Mouse (Mus musculus) T-helper 2 cell (primary cell): ENCODE data around the gene Cyp1a2.

Source experiments
- in situ Hi-C: fragments of 300-600 bp; cut with MboI, MseI; formaldehyde crosslinking; loops from one replicate; pipeline ENCODE4 v1.15.1; 2025; ENCODE audit warnings: high pct_unique_total_duplicates

Gene Cyp1a2

DNA sequence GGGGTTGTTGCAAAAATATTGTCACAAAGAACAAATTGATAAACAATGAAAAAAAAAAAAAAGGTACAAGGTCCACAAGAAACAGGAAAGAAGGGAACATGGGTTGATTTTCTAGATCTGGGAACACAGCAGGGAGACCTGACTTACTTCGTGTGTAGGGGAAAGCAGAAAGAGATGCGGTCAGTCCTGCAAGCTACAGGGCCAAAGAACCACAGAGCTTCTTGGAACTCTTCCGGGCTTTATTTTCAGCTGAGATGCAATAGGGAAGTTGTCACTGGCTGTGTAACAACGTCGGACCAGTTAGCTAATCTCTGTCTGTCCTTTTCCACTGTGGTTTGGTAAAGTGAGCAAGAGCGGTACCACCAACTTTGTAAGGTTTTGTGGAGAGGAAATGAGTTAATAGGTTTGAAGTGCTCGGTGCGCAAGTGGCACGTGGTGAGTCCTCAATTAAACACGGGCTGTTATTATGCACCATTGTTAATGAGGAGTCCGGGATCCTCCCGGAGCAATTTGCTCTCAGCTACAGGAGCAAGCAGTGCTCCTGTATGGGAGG, 36.9 kb downstream of the Cyp1a2 start:
- in situ Hi-C loops, result no loop called here

DNA sequence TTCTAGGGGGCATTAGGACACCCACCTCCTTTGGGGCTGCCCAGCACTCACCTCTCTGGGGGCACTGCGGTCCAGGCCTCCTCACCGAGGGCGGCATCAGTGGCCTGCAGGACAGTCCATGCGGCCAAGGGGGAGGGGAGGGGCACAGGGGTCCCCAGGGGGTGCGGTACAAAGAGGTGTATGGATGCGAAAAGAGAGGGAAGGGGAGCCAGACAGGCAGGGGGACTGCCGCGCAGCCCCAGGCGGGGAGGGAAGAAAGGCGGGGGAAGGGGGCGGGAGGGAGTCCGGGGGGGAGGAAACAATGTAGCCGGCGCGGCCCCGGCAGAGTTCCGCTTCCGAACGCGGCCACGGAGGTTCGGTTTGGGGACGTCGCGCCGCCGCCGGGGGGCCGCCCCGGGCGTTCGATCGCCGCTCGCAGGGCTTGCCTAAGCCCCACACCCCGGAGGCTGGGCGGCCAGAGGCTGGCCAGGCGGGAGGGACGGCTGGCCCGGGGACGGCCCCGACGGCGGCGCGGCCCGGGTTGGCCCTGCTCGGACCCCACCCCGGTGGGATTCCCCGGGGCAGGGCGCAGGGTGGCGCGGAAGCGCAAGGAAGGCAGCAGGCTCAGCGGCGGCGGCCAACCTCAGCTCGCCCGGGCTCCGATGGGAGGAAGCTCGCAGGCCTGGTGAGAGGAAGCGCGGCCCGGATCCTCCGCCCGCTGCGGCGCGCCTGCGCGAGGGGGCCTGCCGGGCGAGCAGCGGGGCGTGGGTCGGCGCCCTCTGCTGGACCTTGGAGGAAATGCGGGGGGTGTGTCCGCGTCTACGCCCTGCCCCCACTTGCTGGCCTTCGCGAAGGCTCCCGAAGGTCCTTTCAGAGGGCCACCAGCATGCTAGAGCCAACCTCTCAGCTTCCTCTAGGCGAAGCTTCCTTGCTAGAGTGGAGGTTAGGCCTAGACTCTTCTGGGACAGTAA, 38.3 kb downstream of the Cyp1a2 start:
- in situ Hi-C loops, result loop anchor here (5.0 kb wide), 1 partner anchor 103 kb away; no protein-coding TSS in a partner anchor

DNA sequence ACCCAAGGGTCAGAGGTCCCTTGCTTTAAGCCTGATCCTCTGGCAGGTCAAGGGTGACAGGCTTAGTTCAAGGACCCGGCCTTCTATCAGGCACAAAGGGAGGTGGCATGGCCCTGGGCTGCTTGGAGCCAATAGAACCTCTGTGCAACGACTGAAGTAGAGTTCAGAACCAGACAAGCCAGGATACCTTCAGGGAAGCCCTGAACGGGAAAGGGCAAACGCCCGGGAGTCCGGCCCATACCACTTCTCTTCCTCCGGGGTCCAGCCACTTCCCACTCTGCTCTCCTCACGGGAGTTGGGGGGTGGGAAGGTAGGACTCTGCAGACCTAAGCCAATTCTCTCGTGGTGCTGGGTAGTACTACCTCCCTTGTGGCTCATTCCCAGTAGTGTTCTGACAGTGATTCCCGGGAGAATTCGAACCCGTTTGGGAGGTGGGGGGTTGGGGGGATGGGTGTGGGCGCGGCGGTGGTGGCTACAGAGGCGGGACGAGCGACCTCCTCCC, 39.0 kb downstream of the Cyp1a2 start:
- in situ Hi-C loops, result loop anchor here (5.0 kb wide), 1 partner anchor 102 kb away; no protein-coding TSS in a partner anchor

DNA sequence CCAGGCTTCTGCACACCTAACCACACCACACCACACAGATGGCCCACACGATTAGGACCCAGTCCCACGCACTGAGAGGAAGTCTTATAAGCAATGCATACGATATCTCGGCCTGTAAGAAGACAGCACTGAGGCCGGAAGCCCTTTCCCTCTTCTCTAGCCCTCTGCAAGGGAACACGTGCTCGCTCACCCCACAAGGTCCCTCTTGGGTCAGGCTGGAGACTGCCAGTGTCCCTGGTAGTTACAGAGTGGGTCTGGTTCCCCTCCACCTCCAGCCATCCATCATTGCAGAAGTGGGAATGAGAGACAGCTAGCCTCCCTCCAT, 39.7 kb downstream of the Cyp1a2 start:
- in situ Hi-C loops, result loop anchor here (5.0 kb wide), 1 partner anchor 102 kb away; no protein-coding TSS in a partner anchor

DNA sequence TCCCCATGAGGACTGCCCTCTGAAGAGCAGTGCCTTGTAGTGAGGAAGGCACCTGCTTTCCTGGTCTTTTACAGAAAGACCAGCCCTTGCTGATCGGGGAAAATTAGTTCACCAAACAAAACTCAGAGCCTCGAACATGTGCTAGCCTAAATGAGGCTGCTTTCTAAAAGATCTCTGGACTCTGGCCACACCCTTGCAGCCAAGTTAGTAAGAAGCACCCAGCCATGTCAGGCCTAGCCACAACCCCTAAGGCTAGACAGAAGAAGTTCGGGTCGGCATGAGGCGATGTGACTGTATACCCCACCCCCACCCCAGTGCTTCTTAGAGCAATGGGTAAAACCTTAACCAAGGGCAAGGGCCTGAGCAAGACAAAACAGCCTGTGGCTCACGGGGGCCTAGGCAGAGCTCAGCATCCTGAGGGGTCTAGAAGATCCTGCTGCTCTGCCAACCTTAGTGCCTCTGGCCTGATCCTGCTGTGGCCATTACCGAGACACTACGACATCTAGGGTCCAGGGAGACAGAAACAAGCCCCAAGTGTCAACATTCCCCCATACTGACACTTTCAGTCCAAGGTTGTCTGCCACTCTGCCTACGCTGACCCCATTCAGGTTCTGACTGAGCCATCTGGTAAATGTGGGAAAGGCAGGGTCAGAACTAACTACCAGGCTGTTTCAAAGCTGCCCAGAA, 40.2 kb downstream of the Cyp1a2 start:
- in situ Hi-C loops, result loop anchor here (5.0 kb wide), 1 partner anchor 101 kb away; no protein-coding TSS in a partner anchor

DNA sequence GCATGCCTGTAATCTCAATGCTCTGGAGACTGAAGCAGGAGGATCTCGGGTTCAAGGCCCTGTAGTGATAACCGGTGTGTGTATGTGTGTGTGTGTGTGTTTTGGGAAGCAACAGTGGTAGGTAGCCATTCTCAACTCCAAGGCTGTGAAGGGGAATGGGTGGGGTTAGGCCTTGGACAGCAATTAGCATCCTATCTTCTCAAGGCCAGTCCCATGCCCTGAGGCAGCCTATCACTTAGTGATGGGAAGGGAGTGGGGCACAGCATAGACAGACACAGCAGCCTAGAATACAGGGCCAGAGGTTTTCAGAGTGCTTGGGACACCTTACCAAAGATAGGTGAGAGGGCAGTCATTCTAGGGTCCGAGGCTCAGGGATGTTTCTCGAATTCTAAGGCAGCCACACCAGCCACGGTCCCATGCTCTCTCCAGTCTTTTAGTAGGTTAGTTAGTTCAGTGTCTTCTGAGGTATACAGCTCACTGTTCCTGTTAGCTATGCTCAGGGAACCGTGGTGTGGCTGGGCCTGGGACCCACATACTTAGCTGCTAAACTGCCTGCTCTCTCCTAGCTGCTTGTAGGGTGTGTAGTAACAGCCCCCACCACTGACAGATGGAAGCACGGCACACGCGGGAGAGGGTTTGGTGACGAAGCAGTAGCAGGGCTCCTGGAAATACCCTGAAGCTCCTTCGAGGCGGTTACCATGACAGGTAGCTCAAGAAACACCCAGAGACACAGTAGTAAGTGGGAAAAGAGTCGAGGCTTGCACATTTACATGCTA, 41.5 kb downstream of the Cyp1a2 start:
- in situ Hi-C loops, result loop anchor here (5.0 kb wide), 1 partner anchor 100 kb away; no protein-coding TSS in a partner anchor

DNA sequence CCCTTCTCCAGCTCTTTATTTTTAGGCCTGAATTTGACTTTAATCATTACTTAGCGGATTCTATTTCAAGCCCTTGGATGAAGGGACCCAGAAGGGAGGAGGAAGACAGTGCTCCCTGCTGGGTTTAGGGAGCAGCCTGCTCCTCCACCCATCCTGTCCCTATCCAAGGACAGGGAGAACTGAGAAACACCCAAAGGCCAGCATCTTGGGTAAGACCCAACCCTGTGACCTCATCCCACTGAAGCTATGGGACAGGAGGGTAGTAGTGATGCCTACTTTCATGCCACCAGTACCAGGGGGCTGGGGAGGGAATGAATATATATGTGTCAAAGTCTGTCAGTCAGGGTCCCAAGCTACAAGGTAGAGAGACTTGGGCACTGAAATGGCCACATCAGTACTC, 42.5 kb downstream of the Cyp1a2 start:
- in situ Hi-C loops, result loop anchor here (5.0 kb wide), 1 partner anchor 99 kb away; no protein-coding TSS in a partner anchor

DNA sequence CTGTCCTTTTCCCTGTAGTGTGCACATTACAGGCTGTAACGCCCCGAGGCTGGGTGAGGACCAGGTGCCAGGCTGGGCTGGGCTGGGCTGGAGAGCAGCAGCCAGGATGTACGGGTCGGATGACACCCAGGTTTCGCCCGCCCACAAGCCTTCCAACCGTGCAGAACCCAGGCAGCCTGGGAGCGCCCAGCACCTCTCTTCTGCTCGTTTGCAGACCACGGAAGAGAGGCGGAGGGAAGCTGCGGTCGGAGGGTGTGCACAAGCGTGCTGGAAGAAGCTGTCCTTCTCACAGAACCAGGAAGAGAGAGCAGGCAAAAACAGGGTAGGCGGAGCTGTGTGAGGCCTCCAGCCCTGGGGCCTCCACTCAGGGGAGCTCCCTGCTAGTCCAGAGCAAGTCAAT, 43.1 kb downstream of the Cyp1a2 start:
- in situ Hi-C loops, result loop anchor here (5.0 kb wide), 1 partner anchor 98 kb away; no protein-coding TSS in a partner anchor

DNA sequence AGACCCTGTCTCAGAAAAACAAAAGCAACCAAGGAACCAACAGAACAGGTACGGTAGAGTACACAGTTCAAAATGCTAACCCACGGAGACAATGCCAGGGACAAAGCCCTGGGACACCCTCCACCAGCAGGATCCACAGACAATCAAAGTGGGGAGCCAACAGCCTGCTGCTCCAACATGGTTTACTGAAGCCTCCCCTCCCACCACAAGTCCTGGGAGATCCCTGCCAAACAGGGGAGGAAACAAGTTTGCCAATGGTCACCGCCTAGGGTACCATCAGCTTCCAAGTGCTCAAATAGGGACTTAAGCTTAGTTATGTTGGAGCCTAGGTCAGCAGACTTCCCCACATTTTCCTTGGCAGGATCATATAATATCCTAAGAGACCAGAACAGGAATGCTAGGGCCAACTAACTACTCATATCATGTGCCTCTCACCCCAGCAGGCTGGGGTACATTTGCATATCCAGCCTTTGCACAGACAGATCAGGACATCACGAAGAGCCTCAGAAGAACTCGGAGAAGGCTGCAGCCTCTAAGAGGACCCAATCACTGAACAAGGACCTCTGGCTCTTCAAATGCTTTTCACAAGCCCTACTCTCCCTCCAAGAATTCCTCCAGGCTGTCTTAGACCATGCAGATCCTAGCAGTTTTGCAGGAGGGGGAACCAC, 43.7 kb downstream of the Cyp1a2 start:
- in situ Hi-C loops, result loop anchor here (5.0 kb wide), 1 partner anchor 97 kb away; no protein-coding TSS in a partner anchor

DNA sequence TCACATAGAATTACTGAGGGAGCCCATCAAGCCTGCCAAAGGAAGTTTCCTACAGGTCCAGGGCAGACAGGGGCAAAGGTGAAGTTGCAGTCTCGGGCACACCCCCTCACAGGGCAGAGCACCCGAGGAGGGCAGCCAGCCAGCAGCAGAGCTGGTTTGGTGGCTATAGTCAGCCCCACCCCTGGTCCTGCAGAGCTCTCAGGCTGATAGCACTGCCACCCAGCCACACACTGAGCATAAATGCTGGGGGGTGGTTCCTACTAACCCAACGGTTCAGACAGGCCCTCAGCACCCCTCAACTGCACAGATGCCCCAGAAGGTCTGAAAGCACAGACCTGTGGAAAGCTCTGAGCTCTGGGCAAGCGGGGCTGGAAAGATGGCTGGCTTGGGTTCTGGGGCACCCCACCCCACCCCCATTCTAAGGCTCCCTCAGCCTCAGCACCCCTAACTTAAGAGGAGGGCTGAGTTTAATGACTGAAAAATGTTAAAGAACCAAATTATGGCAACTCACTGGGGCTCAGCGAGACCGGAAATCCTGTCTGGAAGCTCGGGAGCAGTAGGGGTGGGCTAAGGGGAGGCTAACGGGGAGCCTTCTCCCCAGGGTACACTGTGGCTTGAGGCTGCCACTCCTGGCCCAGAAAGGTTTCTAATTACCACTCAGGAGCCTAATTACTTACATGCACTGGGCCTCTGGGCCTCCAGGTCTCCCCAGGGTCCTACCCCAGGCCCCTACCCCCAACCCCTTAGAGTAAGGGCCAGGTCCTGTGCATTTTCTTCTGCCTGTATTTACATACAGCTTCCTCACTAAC, 44.6 kb downstream of the Cyp1a2 start:
- in situ Hi-C loops, result no loop called here

DNA sequence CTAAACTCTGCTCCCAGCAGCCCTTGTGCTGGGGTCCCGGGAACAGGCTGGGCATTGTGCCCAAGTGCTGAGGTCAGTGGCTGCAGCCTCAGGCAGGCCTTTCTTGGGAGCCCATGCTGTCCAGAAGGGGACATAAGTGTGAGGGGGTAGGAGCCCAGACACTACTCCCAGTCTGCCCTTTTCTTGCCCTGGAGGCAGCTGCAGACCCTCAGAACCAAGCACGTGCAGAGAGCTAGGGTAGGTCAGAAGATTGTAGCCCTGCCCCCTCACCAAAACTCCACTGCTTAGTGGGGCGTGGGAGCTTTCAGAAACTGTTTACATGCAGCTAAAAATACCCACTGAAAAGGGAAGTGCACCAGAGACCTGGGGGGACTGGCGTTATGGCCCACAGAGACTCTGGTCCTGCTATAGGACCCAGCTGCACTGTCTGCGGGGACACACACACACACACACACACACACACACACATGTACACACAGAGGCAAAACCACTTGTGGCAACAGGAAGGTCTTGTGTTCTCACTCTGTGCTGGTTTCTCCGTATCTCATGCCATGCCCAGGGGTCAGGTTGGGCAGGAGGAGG, 45.7 kb downstream of the Cyp1a2 start:
- in situ Hi-C loops, result no loop called here

DNA sequence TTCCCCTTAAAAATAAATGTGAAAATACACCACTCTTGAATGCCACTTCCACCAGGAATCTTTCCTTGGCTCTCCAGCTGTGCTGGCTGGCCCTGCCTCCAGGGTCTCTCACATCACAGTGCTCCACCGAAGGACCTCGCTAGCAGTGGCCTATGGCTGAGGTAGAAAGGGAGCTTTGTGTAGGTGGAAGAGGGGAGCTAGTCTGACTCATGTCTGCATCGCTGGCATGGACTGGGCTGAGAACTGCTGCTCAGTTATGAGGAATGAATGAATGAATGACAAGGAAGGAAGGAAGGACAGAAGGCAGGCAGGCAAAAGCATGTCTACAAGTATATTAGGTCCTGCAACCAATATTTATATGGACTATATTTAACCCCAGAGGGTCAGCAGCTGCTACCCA, 46.2 kb downstream of the Cyp1a2 start:
- in situ Hi-C loops, result no loop called here

DNA sequence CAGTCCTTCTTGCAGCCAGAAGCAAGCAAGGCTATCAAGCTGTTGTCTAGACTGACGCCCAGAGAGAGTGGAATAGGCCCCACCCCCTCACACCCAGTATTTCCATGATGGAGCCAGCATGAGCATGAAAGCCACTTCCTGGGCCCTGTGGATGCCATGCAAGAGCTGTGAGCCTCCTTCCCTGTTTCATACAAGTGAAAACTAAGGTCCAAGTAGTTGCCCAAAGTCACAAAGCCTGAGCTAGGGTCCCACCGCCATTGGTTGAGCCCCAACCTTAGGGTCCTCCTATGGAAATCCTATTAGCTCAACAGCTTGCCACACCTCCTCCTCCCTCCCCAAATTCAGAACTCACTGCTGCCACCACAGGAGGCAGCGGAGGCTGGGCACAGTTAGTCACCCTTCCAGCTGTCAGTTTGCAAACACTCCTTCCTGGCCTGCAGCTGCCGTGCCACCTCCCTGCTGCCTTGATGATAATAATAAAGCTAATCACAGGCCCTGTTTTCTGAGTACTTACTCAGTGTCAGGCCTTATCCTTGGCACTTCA, 50.0 kb downstream of the Cyp1a2 start:
- in situ Hi-C loops, result no loop called here

DNA sequence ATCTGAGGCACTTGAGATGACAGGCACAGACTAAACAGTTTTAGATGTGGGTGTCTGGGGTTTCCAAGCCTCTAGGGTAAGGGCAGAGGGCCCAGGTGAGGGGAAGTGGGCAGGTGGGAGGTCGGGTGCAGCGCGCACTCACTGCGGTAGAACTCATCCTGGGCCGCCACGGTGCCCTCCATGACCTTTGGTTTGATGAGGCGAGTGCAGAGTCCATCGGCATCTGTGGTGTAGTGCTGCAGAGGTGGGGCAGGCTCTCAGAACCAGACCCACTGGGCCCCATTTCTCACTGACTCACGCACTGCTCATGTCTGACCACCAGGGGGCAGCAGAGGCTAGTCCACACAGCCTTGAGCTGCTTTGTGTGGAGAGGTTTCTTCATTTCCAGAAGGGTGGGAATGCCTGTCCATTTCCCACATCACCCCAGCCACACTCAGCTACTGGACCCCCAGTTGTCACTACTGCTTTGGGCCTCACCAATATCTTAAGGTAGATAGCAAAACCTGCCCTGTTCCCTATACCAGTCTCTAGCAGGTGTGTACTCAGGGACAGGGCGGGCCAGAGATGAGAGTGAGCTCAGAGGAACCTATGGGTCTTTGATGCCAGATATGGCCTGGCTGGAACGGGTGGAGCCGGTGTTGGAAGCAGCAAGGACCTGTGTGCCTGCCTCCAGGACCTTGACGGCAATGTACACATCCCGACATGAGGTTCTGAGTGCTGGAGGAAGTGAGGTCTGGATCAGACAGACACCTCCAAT, 54.2 kb downstream of the Cyp1a2 start:
- in situ Hi-C loops, result no loop called here

DNA sequence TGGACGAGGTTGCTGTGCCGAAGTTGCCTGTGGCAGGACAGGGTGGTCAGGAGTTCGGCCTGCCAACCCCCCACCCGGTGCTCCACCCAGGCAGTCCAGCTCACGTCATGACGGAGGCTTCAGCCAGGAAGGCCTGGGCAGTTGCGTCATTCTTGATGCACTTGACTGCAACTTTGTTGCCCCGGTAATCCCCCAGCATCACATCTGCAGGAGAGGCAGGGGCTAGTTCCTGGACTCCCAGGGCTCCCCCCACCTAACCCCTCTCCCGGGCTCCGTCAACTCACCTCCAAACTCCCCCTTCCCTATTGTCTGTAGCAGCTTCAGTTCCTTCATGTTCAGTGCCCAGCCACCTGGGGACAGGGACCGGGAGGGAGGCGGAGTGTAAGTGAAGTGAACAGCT, 54.8 kb downstream of the Cyp1a2 start:
- in situ Hi-C loops, result no loop called here

DNA sequence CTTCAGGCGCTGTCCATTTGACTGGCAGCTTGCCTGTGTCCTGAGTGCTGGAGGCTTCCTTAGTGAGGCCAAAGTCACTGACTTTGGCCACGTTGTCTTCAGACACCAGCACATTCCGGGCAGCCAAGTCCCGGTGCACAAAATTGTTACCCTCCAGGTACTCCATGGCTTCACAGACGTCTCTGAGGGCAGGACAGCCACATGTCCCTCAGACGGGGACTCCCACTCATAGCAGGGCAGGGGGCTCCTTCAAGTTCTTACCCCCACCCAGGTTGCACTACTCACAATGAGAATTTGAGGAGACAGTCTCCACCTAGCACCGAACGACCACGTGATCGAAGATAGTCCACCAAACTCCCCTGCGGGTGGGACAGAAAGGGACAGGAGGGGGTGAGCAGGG, 55.6 kb downstream of the Cyp1a2 start:
- in situ Hi-C loops, result no loop called here

DNA sequence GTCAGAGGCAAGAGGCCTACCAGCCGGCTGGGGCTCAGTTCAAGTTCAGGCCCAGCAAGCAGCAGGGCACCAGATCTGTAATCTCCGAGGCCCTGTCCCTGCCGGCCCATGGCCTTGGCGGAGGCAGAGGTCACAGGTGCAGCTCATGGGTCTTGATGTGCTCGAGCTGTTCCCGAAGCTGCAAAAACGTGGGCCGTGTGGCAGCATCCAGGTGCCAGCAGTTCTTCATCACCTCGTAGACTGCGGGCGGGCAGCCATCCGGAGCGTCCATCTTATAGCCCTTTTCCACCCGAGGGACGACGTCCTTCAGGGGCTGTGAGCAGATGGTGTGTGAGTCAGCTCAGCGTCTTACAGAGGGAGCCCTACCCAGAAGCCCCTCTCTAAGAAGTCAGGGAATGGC, 56.3 kb downstream of the Cyp1a2 start:
- in situ Hi-C loops, result no loop called here
